Mouse (Mus musculus): ENCODE results near the gene Mpdu1. TPM values are rescaled to one million over a fixed set of nuclear protein-coding genes. Genes with fewer than 3 reads are reported as not detected.
A peak's percentile ranks its signal among the peaks of the same experiment; 100 is the strongest.

The Mpdu1 gene
- polyA plus RNA-seq, 1 experiment from 2014 or later: 82.6 TPM

DNA sequence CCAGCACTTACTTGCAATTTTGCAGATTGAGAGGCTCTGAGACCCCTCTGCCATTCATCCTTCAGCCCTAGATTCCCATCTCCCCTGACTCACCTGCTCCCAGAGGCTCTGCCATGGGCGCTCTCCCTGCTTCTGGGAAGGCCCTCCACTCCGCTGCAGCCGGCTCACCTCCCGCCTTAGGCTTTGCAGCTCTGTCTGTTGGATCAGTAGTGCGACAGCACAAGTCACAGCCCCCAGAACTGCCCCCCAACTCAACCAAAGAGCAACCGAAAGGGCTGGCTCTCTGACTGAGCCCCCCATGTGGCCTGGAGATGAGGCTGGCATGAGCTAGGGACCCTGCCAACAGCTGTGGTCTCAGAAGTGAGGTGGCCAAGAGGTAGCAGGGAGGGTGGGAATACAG, 22.5 kb upstream of the Mpdu1 start:
- no peak for DNase-seq (ENCODE audit: low spot score)
- Histone ChIP-seq H3K27me3 (ENCODE audit: insufficient read depth, low read length) (no peaks in the 10 kb centered on the region), H3K4me3 (replicated peaks; ENCODE audit: low read depth, low read length) (no peak overlapping the region), H3K4me2 (ENCODE audit: low read length) (no peak overlapping the region), H3K4me1 (replicated peaks; ENCODE audit: insufficient read depth, low read length) (peaks cover 23% of the 10 kb centered on the region), H3K27ac (peak overlapping the region; percentile 82; the same call in 1 of the 2 replicates), H3K9me3 (replicated peaks; ENCODE audit: low read length) (no peaks in the 10 kb centered on the region), H3K36me3 (ENCODE audit: insufficient read depth, low read length) (no peaks in the 10 kb centered on the region), H3K9ac (ENCODE audit: low read depth, low read length) (no peak overlapping the region)
- whole genome bisulfite sequencing: 89% methylated on average over 6 of the region's 6 CpGs
- ATAC-seq (replicated peaks; ENCODE audit: low FRiP score, low read depth): no peak
- TF ChIP-seq CTCF (IDR thresholded peaks at IDR 0.05; ENCODE audit: low read depth): no peak

DNA sequence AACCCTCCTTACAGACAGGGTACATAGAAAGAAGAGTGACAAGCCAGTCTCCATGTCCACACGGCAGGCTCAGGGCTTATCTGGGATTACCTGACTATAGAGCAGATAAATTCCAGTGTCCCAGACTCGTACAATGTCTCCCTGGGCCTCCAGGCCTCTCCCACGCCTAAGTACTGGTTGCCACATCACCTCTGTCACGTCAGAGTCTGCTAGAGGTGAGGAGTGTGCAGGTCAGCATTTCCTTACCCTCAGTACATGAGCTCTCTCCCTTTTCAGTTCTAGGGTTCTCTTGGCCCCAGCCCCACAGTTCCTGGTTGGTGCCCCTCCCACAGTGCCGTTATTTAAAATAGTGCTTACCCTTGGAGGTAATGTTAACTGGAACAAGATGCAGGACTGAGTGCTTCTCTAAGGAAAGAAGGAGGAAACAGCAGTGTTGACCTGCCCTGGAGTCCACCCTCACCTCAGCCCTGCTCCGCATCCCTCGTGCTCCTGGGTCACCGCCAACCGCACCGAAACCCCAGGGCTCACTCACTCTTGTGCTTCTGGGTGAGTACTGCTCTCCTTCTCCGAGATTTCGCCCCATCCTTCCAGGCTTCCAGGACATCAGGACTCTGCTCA, 21.8 kb upstream of the Mpdu1 start:
- Histone ChIP-seq H3K9ac (ENCODE audit: low read depth, low read length) (no peak overlapping the region), H3K9me3 (replicated peaks; ENCODE audit: low read length) (no peaks in the 10 kb centered on the region), H3K27me3 (ENCODE audit: insufficient read depth, low read length) (no peaks in the 10 kb centered on the region), H3K4me2 (ENCODE audit: low read length) (no peak overlapping the region), H3K36me3 (ENCODE audit: insufficient read depth, low read length) (0 out of 2 replicates have a peak, but pooled peaks cover 4% of the 10 kb centered on the region), H3K4me3 (replicated peaks; ENCODE audit: low read depth, low read length) (no peak overlapping the region), H3K4me1 (replicated peaks; ENCODE audit: insufficient read depth, low read length) (peaks cover 23% of the 10 kb centered on the region), H3K27ac (no peak overlapping the region)
- no peak for TF ChIP-seq CTCF (IDR thresholded peaks at IDR 0.05; ENCODE audit: low read depth)
- DNase-seq (ENCODE audit: low spot score) (no peak), ATAC-seq (replicated peaks; ENCODE audit: low FRiP score, low read depth) (no peak)
- 74% methylated on average over 12 of the region's 12 CpGs for WGBS

- 74% methylated on average over 7 of the region's 7 CpGs for WGBS
- Histone ChIP-seq H3K9me3 (replicated peaks; ENCODE audit: low read length) (no peaks in the 10 kb centered on the region), H3K4me3 (replicated peaks; ENCODE audit: low read depth, low read length) (no peak overlapping the region), H3K4me1 (replicated peaks; ENCODE audit: insufficient read depth, low read length) (peaks cover 23% of the 10 kb centered on the region), H3K4me2 (ENCODE audit: low read length) (no peak overlapping the region), H3K36me3 (ENCODE audit: insufficient read depth, low read length) (0 out of 2 replicates have a peak, but pooled peaks cover 6% of the 10 kb centered on the region), H3K9ac (ENCODE audit: low read depth, low read length) (no peak overlapping the region), H3K27me3 (ENCODE audit: insufficient read depth, low read length) (no peaks in the 10 kb centered on the region), H3K27ac (peak overlapping the region; percentile 65; the same call in 1 of the 2 replicates)
- no peak for ATAC-seq (replicated peaks; ENCODE audit: low FRiP score, low read depth)
- TF ChIP-seq CTCF (IDR thresholded peaks at IDR 0.05; ENCODE audit: low read depth): no peak
- DNase-seq (ENCODE audit: low spot score): no peak
Observed at GRCm38 (mm10) chr11:69683576-69683975, 21.1 kb upstream of the Mpdu1 start.

GRCm38 (mm10) chr11:69682840-69683533, 20.5 kb upstream of the Mpdu1 start:
- Histone ChIP-seq H3K36me3 (ENCODE audit: insufficient read depth, low read length) (peaks cover 10% of the 10 kb centered on the region; the same call in 1 of the 2 replicates), H3K9me3 (replicated peaks; ENCODE audit: low read length) (no peaks in the 10 kb centered on the region), H3K27me3 (ENCODE audit: insufficient read depth, low read length) (no peaks in the 10 kb centered on the region), H3K9ac (ENCODE audit: low read depth, low read length) (peak overlapping the region; percentile 33; the same call in 1 of the 2 replicates), H3K4me3 (replicated peaks; ENCODE audit: low read depth, low read length) (no peak overlapping the region; the same call in 1 of the 2 replicates), H3K4me1 (replicated peaks; ENCODE audit: insufficient read depth, low read length) (peaks cover 23% of the 10 kb centered on the region), H3K27ac (peak overlapping the region; percentile 90), H3K4me2 (ENCODE audit: low read length) (peak overlapping the region; percentile 90)
- peak; percentile 99 for TF ChIP-seq CTCF (IDR thresholded peaks at IDR 0.05; ENCODE audit: low read depth)
- DNase-seq (ENCODE audit: low spot score) (peak; percentile 97), ATAC-seq (replicated peaks; ENCODE audit: low FRiP score, low read depth) (no peak)
- WGBS: 16% methylated on average over 12 of the region's 12 CpGs

DNA sequence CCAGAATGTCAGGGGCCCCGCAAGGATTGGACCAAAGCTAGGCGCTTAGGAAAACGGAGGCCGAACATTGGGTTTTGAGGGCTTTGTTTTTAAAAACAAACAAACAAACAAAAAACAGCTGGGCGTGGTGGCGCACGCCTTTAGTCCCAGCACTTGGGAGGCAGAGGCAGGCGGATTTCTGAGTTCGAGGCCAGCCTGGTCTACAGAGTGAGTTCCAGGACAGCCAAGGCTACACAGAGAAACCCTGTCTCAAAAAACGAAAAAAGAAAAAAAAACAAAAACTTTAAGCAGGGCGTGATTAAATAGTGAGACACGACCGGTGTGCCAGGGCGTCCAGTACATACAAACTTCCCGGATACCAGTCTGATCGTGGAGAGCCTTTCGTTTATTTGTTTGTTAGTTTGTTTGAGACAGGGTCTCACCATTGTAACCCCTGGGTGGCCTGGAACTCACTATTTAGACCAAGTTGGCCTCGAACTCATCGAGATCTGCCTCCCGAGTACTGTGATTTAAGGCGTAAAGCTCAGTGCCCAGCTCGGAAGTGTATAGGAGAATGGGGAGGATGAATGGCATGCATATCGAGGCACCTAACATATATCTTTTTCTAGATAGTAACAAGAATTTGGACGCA, 19.9 kb upstream of the Mpdu1 start:
- ATAC-seq (replicated peaks; ENCODE audit: low FRiP score, low read depth): no peak
- Histone ChIP-seq H3K4me1 (replicated peaks; ENCODE audit: insufficient read depth, low read length) (peaks cover 23% of the 10 kb centered on the region), H3K27ac (peak overlapping the region; percentile 90), H3K27me3 (ENCODE audit: insufficient read depth, low read length) (no peaks in the 10 kb centered on the region), H3K9ac (ENCODE audit: low read depth, low read length) (peak overlapping the region; percentile 51; the same call in 1 of the 2 replicates), H3K4me2 (ENCODE audit: low read length) (peak overlapping the region; percentile 90), H3K9me3 (replicated peaks; ENCODE audit: low read length) (no peaks in the 10 kb centered on the region), H3K36me3 (ENCODE audit: insufficient read depth, low read length) (peaks cover 17% of the 10 kb centered on the region; the same call in 1 of the 2 replicates), H3K4me3 (replicated peaks; ENCODE audit: low read depth, low read length) (peak overlapping the region; percentile 85)
- no peak for TF ChIP-seq CTCF (IDR thresholded peaks at IDR 0.05; ENCODE audit: low read depth)
- WGBS: 23% methylated on average over 24 of the region's 24 CpGs
- DNase-seq (ENCODE audit: low spot score): no peak

Measured in kidney, postnatal 0 days (tissue).